Mouse (Mus musculus): Measurements from ENCODE around the gene Zfp867.
A peak's percentile ranks its signal among the peaks of the same experiment; 100 is the strongest.

Gene Zfp867

GRCm38 (mm10) chr11:59458973-59459372 lies 13.3 kb downstream of the Zfp867 start:
- DNase-seq (ENCODE audit: low spot score): no peak

- no peak for DNase-seq (ENCODE audit: low spot score)
Measured at GRCm38 (mm10) chr11:59456891-59457290, 15.4 kb downstream of the Zfp867 start.

- DNase-seq (ENCODE audit: low spot score): no peak
Measured at GRCm38 (mm10) chr11:59456346-59456745, 15.9 kb downstream of the Zfp867 start.

GRCm38 (mm10) chr11:59451086-59451485 lies 21.2 kb downstream of the Zfp867 start, which contains the start of gene Snap47:
Snap47 (minus strand) TSS chr11:59451186.
- DNase-seq (ENCODE audit: low spot score): no peak

GRCm38 (mm10) chr11:59450230-59450771 lies 22.0 kb downstream of the Zfp867 start:
- peak; percentile 39 for DNase-seq (ENCODE audit: low spot score)

DNA sequence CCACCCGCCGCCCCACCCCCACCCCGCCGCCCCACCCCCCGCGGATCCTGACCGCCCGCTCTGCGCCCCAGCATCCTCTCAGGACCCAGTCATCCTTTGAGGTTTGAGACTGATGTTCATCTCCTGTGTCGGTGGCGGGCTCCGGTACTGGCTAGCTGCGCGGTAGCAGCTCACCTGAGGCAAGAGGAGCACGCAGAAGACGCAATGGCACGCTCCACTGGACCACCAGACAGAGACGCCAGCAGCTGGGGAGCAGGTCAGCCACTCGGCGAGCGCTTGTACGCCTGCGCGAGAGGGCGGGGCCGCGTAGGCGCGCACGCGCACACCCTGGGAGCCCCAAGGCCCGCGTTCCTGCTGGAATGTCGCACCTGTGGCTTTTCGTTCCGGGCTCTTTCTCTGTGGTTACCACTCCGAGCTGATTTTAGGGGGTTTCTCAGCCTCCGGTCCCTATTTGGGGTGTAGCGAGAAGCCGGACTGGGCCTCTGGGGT lies 22.5 kb downstream of the Zfp867 start, which contains the start of gene Jmjd4:
Jmjd4 (plus strand) TSS at position 305 of the 489 bp plus-strand sequence.
- DNase-seq (ENCODE audit: low spot score): peak; percentile 84

GRCm38 (mm10) chr11:59443102-59443501 lies 29.2 kb downstream of the Zfp867 start:
- DNase-seq (ENCODE audit: low spot score): no peak

DNA sequence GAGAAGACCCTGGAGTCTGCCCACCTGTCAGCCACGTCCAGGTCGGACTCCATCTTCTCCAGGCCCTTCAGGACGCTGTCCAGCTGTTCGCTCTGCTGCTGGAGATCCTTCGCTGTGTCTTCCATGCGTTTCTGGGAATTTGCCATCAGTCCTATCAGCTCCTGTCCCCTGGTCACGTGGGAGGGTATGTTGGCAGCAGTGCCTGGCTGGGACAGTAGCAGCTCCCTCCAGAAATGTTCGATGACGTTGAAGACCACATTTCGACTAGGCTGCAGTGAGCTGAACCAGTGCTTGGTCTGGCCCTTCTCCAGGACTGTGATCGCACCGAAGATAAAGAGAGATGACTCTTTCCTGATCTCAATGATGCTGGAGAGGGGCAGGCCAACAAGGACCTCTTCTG lies 34.3 kb downstream of the Zfp867 start:
- no peak for DNase-seq (ENCODE audit: low spot score)

DNA sequence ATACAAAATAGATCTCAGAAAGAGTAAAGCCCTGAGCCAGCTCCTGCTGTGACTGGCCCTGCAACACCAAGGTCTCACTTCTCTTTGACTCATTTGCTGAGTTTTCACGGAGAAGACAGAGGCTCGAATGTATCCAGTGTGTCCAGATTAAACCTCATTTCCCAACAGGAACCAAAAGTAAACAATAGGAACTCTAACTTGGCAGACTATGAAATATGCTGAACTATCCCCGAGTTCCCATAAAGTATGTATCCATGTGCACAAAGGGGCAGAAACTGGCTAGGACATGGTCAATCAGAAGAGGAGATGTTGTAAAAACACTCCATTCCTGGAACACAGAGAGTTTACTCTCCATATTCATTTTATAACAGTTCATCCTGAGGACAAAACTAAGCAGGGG lies 40.0 kb downstream of the Zfp867 start:
- DNase-seq (ENCODE audit: low spot score): no peak

GRCm38 (mm10) chr11:59429959-59430358 lies 42.3 kb downstream of the Zfp867 start:
- no peak for DNase-seq (ENCODE audit: low spot score)

DNA sequence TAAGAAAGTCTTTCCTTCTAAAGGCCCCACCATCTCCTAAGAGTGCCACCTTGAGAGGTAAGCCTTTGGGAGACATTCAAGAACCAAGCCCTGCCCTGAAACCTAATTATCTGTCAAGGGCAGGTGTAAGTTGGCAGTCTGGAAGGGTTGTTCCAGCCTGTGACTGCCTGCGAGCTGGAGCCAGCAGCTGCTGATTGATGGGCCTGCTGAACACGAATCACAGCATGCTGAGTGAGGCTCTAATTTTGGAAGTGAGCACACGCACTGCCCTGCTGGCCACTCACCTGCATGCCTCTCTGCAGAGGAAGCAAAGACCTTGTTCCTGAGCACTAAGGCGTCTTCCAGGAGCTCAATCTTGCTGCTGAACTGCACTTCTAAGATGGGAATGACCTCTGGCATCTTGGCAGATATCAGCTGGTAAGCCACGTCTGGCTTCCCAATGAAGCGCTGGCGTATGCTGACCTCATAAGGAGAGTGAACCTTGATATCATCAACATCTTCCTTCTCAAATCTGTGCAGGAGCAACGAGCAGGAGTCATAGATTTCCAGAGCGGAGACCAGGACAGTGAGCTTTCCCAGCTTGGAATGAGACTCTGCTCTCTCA lies 44.1 kb downstream of the Zfp867 start:
- no peak for DNase-seq (ENCODE audit: low spot score)

DNA sequence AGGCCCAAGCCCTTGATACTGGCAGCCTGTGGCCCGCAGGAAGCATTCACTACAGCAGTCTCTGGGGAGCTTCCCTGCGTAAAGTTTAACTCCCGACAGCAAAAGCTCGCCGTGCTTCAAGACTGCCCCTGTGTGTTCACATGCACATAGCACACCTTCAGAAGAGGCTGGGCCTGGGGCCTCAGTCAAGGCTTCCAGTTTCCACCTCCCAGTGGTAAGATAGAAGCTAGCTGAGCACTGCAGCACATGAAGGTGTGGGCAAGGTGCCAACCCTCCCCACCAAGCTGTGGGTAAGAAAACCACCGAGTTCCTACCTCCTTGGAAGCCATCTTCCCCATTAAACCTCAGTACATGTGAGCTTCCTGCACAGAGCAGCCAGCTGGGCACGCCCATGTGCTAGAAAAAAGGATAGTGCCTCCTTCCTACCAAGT lies 46.6 kb downstream of the Zfp867 start:
- DNase-seq (ENCODE audit: low spot score): no peak

DNA sequence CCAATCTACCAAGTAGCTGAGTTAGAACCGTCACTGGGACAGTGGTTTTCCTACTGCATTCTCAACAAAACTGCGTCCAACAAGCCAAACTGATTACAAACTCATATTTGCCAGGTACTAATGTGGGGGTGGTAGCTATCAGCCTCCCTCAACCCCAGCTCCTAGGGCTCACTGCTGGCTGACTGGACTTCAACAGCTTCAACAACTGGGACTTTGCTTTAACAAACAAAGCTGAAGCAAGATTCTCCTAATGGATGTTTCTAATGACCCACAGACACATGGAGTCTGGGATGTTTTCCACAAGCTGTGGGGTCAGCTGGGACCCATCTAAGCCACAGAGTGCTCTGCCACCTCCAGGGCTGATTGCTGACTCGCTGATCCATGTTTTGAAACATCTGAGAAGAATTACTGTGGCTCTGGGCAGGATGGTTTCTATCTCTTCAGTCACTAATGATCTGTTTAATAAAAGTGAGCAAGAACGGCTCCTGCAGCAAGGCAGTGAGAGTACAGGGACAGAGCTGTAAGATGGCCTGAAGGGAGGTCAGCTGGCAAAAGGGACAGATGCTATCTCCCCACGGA lies 49.2 kb downstream of the Zfp867 start:
- DNase-seq (ENCODE audit: low spot score): no peak

- DNase-seq (ENCODE audit: low spot score): no peak
Measured at GRCm38 (mm10) chr11:59421967-59422366, 50.3 kb downstream of the Zfp867 start.

DNA sequence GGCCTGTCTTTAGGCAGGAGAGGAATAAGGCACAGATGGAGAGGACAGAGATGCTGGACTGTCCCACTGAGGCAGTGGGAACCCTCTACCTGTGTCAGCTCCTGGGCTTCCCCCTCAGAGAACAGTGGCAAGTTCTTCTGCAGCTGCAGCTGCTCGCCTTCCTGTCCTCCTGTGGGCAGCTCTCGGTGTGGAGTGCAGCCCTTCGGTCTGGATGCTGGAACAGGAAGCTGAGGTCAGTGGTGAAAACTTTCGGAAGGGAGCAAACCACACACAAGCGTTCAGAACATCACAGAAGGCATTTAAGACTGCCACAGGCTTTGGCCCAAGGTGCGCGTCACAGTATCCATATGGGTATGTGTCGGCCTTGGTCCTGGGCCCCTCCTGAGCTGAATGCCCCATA lies 50.8 kb downstream of the Zfp867 start:
- no peak for DNase-seq (ENCODE audit: low spot score)

GRCm38 (mm10) chr11:59418708-59419107 lies 53.6 kb downstream of the Zfp867 start:
- DNase-seq (ENCODE audit: low spot score): no peak

DNA sequence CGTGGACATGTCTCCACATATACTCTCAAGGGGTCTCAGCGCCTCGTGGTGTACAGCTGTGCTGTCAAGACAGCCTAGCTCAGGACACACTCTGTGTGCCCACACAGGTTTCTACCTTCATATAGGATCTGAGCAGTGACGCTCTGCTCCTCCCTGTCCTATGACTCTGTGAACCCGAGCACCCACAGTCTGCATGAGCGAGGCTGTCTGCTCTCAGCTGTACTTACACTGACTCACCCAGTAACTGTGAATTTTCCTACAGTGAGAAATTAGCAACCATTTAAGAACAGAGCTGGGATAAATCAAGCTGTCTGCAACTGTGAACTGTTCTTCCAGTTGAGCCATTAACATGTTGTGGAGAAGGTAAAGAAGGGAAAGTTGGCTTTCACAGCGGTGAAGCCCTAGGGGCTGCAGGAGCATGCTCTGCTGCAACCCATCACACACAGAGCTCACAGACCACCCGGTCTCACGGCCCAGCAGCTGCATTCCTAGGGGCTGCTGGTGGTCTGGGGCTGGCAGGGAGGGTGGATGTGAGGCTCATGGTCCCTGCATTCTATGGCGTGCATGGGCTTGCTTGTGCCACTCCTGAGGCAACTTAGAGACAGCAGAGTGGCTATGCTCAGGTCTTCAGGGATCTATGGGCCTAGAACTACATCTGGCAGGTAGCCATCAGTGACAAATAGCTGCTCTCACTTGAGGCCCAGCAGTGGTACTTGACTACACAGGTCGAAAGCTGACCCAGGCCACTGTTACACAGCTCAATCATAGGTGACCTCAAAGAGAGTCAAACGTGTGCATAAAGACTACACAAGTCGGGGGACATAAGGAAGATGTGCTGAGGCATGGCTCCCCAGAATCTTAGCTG lies 59.0 kb downstream of the Zfp867 start:
- DNase-seq (ENCODE audit: low spot score): no peak

- no peak for DNase-seq (ENCODE audit: low spot score)
Measured at GRCm38 (mm10) chr11:59412058-59412457, 60.2 kb downstream of the Zfp867 start.

Data from c-Kit-positive CD71-positive TER-119-positive erythroid progenitor cells, embryonic 14.5 days (primary cell).